Mouse (Mus musculus) heart, embryonic 14.5 days (tissue): ENCODE results near the gene Rngtt. TPM values are rescaled to one million over a fixed set of nuclear protein-coding genes. Genes with fewer than 3 reads are reported as not detected.

Source experiments
- ATAC-seq: fragments of 200-750 bp; cut with Nextera tagmentation; 2 replicates; pipeline ENCODE4 v1.8.0; 2017; ENCODE audit warnings: low read depth, moderate TSS enrichment; ENCODE audit not compliant: insufficient number of reproducible peaks, insufficient read depth, low FRiP score
- H3K27ac ChIP-seq, 2 experiments: fragments of 200-500 bp in 1 of 2; fragments of 300-500 bp in 1 of 2; sonication (generic) in 1 of 2; replicated peaks in 1 of 2; 2 replicates each; pipeline ENCODE4 v1.5.1; 2012 to 2014; ENCODE audit warnings: low read depth in 2 of 2, low read length in 2 of 2, control low read depth in 1 of 2, mild to moderate bottlenecking in 1 of 2, mixed read lengths in 1 of 2; ENCODE audit not compliant: control insufficient read depth in 1 of 2, insufficient read depth in 1 of 2
- H3K27me3 ChIP-seq: fragments of 300-500 bp; sonication (generic); 2 replicates; pipeline ENCODE4 v1.6.1; 2014; ENCODE audit warnings: mild to moderate bottlenecking, low read length, control low read depth; ENCODE audit not compliant: control insufficient read depth, insufficient read depth
- H3K36me3 ChIP-seq: fragments of 300-500 bp; sonication (generic); 2 replicates; pipeline ENCODE4 v1.6.1; 2014; ENCODE audit warnings: mild to moderate bottlenecking, control low read depth, low read length, mixed read lengths; ENCODE audit not compliant: control insufficient read depth, insufficient read depth
- H3K4me1 ChIP-seq, 2 experiments: fragments of 200-500 bp in 1 of 2; fragments of 300-500 bp in 1 of 2; sonication (generic) in 1 of 2; 2 replicates each; pipeline ENCODE4 v1.6.1; 2012 to 2014; ENCODE audit warnings: low read length in 2 of 2, control low read depth in 1 of 2, mixed read lengths in 1 of 2; ENCODE audit not compliant: control insufficient read depth in 2 of 2, insufficient read depth in 2 of 2
- H3K4me2 ChIP-seq: fragments of 300-500 bp; sonication (generic); 2 replicates; pipeline ENCODE4 v1.6.1; 2014; ENCODE audit warnings: mild to moderate bottlenecking, low read length
- H3K4me3 ChIP-seq, 2 experiments: fragments of 200-500 bp in 1 of 2; fragments of 300-500 bp in 1 of 2; sonication (generic) in 1 of 2; 2 replicates each; pipeline ENCODE4 v1.5.1; 2012 to 2014; ENCODE audit warnings: low read length in 2 of 2, mild to moderate bottlenecking in 2 of 2, control low read depth in 1 of 2, low read depth in 1 of 2, moderate library complexity in 1 of 2; ENCODE audit not compliant: control insufficient read depth in 1 of 2, insufficient read depth in 1 of 2
- H3K9ac ChIP-seq: fragments of 300-500 bp; sonication (generic); 2 replicates; pipeline ENCODE4 v1.6.1; 2014; ENCODE audit warnings: mild to moderate bottlenecking, low read length
- H3K9me3 ChIP-seq: fragments of 300-500 bp; sonication (generic); 2 replicates; pipeline ENCODE4 v1.6.1; 2016; ENCODE audit warnings: low read length, control low read depth; ENCODE audit not compliant: control insufficient read depth
- WGBS: fragments of 180-500 bp; shearing (Covaris S2); extraction: QIAGEN DNeasy Blood & Tissue Kit; methylation state at CpG from one replicate; pipeline ENCODE4 v1.1.7; 2014; 5-methylcytosine and 5-hydroxymethylcytosine counted together
- polyA plus RNA-seq: library from polyadenylated mRNA; unstranded; fragments of >200 nt; fragmentation: Nextera tagmentation; extraction: Ambion mirVana; gene quantifications from 2 replicates; pipeline ENCODE4 v1.2.1, GENCODE M21; 2014

Rngtt gene
- polyA plus RNA-seq, 1 experiment from 2014 or later = 14.2 TPM

- no peak for ATAC-seq
- Histone ChIP-seq H3K9ac (no peak overlapping the region), H3K27ac (no peak overlapping the region), H3K4me1 (peaks cover 0 to 6% of the 10 kb centered on the region in 2 experiments; a peak in 1 of 4 replicates), H3K36me3 (peaks cover 6% of the 10 kb centered on the region; the same call in 1 of the 2 replicates), H3K4me2 (no peak overlapping the region), H3K27me3 (no peaks in the 10 kb centered on the region), H3K9me3 (no peaks in the 10 kb centered on the region), H3K4me3 (no peak overlapping the region)
These were observed 67.5 kb downstream of the Rngtt start for GRCm38 (mm10) chr4:33377642-33378041.

DNA sequence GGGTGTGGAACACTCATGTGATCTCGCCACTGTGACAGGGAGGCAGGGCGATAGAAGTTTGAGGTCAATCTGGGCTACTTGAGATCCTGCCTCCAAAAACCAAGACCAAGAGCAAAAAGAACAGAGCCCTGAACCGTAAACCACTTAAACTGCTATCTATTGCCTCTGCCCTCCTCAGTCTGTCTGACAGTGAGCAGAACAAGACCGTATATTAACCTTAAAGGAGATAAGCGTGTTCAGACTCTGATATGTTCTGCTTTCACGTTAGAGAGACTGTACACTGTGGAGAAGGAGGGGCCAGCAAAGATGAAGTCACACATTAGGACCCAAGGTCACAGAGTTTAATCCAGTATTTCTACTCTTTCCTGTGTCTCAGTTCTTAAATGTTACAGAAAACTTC is 68.8 kb downstream of the Rngtt start:
- no peak overlapping the region for H3K9ac ChIP-seq
- peaks cover 0 to 7% of the 10 kb centered on the region in 2 experiments; a peak in 1 of 4 replicates for H3K4me1 ChIP-seq
- H3K36me3 ChIP-seq = peaks cover 6% of the 10 kb centered on the region; the same call in 1 of the 2 replicates
- no peak overlapping the region for H3K4me3 ChIP-seq
- no peak for ATAC-seq
- H3K4me2 ChIP-seq = no peak overlapping the region
- H3K9me3 ChIP-seq = no peaks in the 10 kb centered on the region
- H3K27me3 ChIP-seq = no peaks in the 10 kb centered on the region
- no peak overlapping the region for H3K27ac ChIP-seq
- WGBS = 24% methylated on average over 6 of the region's 6 CpGs

DNA sequence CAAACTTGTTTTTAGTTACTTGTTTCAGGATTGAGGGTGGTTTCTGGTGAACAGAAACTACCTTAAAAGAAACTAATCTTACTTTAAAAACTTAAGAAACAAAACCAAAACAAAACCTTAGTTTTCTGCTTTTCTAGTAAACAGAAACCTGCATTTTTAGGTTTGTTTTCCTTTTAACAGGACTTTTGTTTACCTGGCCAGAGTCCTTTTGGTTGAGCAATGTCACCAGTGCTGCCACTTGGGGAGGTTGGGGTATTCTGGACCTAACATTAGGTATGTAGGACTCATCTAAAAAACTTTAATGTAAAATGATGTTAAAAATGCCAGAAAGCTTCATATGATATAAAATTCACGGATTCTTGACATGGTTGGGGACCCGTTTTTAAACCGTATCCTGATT is 78.8 kb downstream of the Rngtt start:
- Histone ChIP-seq H3K27me3 (no peaks in the 10 kb centered on the region), H3K4me1 (no peaks in the 10 kb centered on the region), H3K9me3 (no peaks in the 10 kb centered on the region), H3K4me3 (no peak overlapping the region), H3K27ac (no peak overlapping the region), H3K36me3 (no peaks in the 10 kb centered on the region), H3K9ac (no peak overlapping the region), H3K4me2 (no peak overlapping the region)
- 94% methylated on average over 3 of the region's 3 CpGs for WGBS
- ATAC-seq = no peak

DNA sequence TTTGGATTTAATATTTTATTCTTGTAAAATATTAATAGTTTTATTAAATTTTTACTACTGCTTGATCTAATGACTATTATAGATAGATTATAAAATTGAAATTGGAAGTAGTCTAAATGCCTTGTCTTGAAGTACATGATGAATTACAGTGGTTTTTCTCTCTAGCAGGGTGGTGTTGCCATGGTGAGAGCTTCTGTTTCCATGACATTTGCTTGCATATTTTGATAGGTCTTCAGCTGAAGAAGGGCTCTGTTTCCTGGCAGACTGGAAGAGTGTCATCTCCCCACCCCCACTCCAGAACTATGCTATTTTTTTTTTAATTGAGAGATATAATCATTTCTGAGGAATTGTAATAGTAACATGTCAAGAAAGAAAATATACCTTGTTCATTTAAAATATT is 80.5 kb downstream of the Rngtt start:
- H3K27ac ChIP-seq = no peak overlapping the region
- H3K9ac ChIP-seq = no peak overlapping the region
- no peak overlapping the region for H3K4me2 ChIP-seq
- no peak overlapping the region for H3K4me3 ChIP-seq
- no peaks in the 10 kb centered on the region for H3K27me3 ChIP-seq
- H3K9me3 ChIP-seq = no peaks in the 10 kb centered on the region
- no peaks in the 10 kb centered on the region for H3K36me3 ChIP-seq
- no peaks in the 10 kb centered on the region for H3K4me1 ChIP-seq
- ATAC-seq = no peak

GRCm38 (mm10) chr4:33393437-33393836 is 83.3 kb downstream of the Rngtt start:
- Histone ChIP-seq H3K4me1 (no peaks in the 10 kb centered on the region), H3K9me3 (no peaks in the 10 kb centered on the region), H3K4me2 (no peak overlapping the region), H3K4me3 (no peak overlapping the region), H3K27me3 (no peaks in the 10 kb centered on the region), H3K36me3 (no peaks in the 10 kb centered on the region), H3K27ac (no peak overlapping the region), H3K9ac (no peak overlapping the region)
- 90% methylated on average over 2 of the region's 2 CpGs for WGBS
- no peak for ATAC-seq

DNA sequence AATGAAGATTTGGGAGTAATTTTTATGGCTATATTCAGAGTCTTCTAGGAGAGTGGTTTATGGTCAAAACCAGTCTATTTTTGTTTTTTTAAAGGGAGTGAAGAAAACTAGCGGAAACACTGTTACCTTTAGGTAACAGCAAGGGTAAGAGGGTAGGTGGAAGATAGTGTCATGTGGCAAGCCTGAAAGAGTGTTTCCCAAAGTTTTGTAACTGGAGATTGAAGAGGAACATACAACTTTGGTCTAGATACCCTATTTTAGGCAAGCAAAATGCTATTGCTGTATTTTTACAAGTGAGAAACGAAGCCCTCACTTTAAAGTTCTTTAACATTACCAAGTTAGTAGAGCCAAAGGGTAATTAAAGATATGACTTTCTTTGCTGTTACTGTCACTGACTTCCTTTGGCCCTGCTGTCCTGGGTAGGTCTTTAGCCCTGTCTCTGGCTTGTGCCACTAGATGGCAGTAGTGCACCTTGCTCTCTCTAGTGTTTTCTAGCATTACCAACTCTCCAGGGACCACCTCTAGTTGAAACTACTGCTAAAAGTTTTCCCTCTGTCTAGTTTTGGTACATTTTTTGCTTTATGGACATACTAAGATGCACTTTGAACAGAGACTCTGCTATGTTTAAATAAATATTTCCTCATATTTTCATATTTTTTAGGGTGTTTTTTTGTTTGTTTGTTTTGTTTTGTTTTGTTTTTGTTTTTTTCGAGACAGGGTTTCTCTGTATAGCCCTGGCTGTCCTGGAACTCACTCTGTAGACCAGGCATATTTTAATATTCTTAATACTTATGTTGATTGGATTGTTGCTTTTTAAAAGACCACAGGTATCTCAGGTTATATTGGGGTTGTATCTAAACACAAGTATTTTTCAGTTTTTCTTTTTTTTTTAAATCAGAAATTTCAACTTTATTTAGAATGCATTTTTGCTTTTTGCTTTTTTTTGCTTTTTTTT is 86.4 kb downstream of the Rngtt start:
- WGBS = 52% methylated on average over 3 of the region's 3 CpGs
- no peak for ATAC-seq
- no peaks in the 10 kb centered on the region for H3K27me3 ChIP-seq

GRCm38 (mm10) chr4:33405723-33406293 is 95.7 kb downstream of the Rngtt start:
- Histone ChIP-seq H3K36me3 (no peaks in the 10 kb centered on the region), H3K9me3 (no peaks in the 10 kb centered on the region), H3K9ac (no peak overlapping the region), H3K27ac (no peak overlapping the region), H3K4me1 (no peaks in the 10 kb centered on the region; a peak in 1 of 4 replicates), H3K27me3 (no peaks in the 10 kb centered on the region), H3K4me2 (no peak overlapping the region), H3K4me3 (no peak overlapping the region)
- 78% methylated on average over 2 of the region's 2 CpGs for WGBS
- no peak for ATAC-seq

More for the DNA sequence above, 86.4 kb downstream of the Rngtt start:
- Histone ChIP-seq H3K27ac (no peak overlapping the region), H3K9me3 (no peaks in the 10 kb centered on the region), H3K9ac (no peak overlapping the region), H3K4me1 (0 out of 4 replicates have a peak, but pooled peaks cover 0 to 5% of the 10 kb centered on the region in 2 experiments), H3K4me2 (no peak overlapping the region), H3K4me3 (no peak overlapping the region), H3K36me3 (no peaks in the 10 kb centered on the region)
